Mouse (Mus musculus): Measurements from ENCODE around the gene Bach2. TPM values are rescaled to one million over a fixed set of nuclear protein-coding genes. Genes with fewer than 3 reads are reported as not detected.

Bach2 gene
- polyA plus RNA-seq, 1 experiment from 2014 or later = 13.4 TPM

- DNase-seq (ENCODE audit: low spot score) = no peak
- no peaks in the 10 kb centered on the region for H3K27me3 ChIP-seq (ENCODE audit: insufficient read depth, poor library complexity, severe bottlenecking)
- no peaks in the 10 kb centered on the region for H3K4me1 ChIP-seq (replicated peaks)
- no peak overlapping the region for H3K4me3 ChIP-seq
- peaks cover 6% of the 10 kb centered on the region for H3K9me3 ChIP-seq
- H3K27ac ChIP-seq = no peak overlapping the region
- no peaks in the 10 kb centered on the region for H3K36me3 ChIP-seq
- 87% methylated on average over 8 of the region's 8 CpGs for WGBS
Observed at GRCm38 (mm10) chr4:32466031-32466430, 227.4 kb downstream of the Bach2 start.

- H3K4me1 ChIP-seq (replicated peaks) = peaks cover 66% of the 10 kb centered on the region
- H3K4me3 ChIP-seq = no peak overlapping the region
- peak overlapping the region; percentile 87 for H3K27ac ChIP-seq
- 49% methylated on average over 6 of the region's 6 CpGs for WGBS
- H3K36me3 ChIP-seq = no peaks in the 10 kb centered on the region
- H3K9me3 ChIP-seq = peaks cover 6% of the 10 kb centered on the region; the same call in 1 of the 2 replicates
- no peak for DNase-seq (ENCODE audit: low spot score)
- H3K27me3 ChIP-seq (ENCODE audit: insufficient read depth, poor library complexity, severe bottlenecking) = no peaks in the 10 kb centered on the region
Observed at GRCm38 (mm10) chr4:32477977-32478660, 239.5 kb downstream of the Bach2 start.

GRCm38 (mm10) chr4:32479231-32479630 lies 240.6 kb downstream of the Bach2 start:
- no peaks in the 10 kb centered on the region for H3K27me3 ChIP-seq (ENCODE audit: insufficient read depth, poor library complexity, severe bottlenecking)
- DNase-seq (ENCODE audit: low spot score) = no peak
- peak overlapping the region; percentile 87 for H3K27ac ChIP-seq
- H3K4me3 ChIP-seq = no peak overlapping the region
- H3K9me3 ChIP-seq = peaks cover 6% of the 10 kb centered on the region; the same call in 1 of the 2 replicates
- WGBS = 30% methylated on average over 3 of the region's 3 CpGs
- H3K4me1 ChIP-seq (replicated peaks) = peaks cover 72% of the 10 kb centered on the region
- H3K36me3 ChIP-seq = no peaks in the 10 kb centered on the region

GRCm38 (mm10) chr4:32479801-32480700 lies 241.4 kb downstream of the Bach2 start:
- Histone ChIP-seq H3K27ac (peak overlapping the region; percentile 87), H3K27me3 (ENCODE audit: insufficient read depth, poor library complexity, severe bottlenecking) (no peaks in the 10 kb centered on the region), H3K4me1 (replicated peaks) (peaks cover 72% of the 10 kb centered on the region), H3K36me3 (no peaks in the 10 kb centered on the region), H3K4me3 (no peak overlapping the region), H3K9me3 (0 out of 2 replicates have a peak, but pooled peaks cover under 1% of the 10 kb centered on the region)
- peak; percentile 35 for DNase-seq (ENCODE audit: low spot score)
- WGBS = 71% methylated on average over 16 of the region's 16 CpGs

GRCm38 (mm10) chr4:32481366-32482055 lies 242.9 kb downstream of the Bach2 start:
- H3K9me3 ChIP-seq = no peaks in the 10 kb centered on the region
- peaks cover 81% of the 10 kb centered on the region for H3K4me1 ChIP-seq (replicated peaks)
- H3K36me3 ChIP-seq = no peaks in the 10 kb centered on the region
- H3K27ac ChIP-seq = peak overlapping the region; percentile 87
- H3K27me3 ChIP-seq (ENCODE audit: insufficient read depth, poor library complexity, severe bottlenecking) = no peaks in the 10 kb centered on the region
- H3K4me3 ChIP-seq = no peak overlapping the region
- DNase-seq (ENCODE audit: low spot score) = peak; percentile 36
- WGBS = 27% methylated on average over 18 of the region's 18 CpGs

GRCm38 (mm10) chr4:32482138-32482537 lies 243.5 kb downstream of the Bach2 start:
- Histone ChIP-seq H3K4me1 (replicated peaks) (peaks cover 81% of the 10 kb centered on the region), H3K36me3 (no peaks in the 10 kb centered on the region), H3K27me3 (ENCODE audit: insufficient read depth, poor library complexity, severe bottlenecking) (no peaks in the 10 kb centered on the region), H3K4me3 (no peak overlapping the region), H3K9me3 (no peaks in the 10 kb centered on the region), H3K27ac (peak overlapping the region; percentile 87)
- WGBS = 78% methylated on average over 8 of the region's 8 CpGs
- DNase-seq (ENCODE audit: low spot score) = no peak

- H3K4me3 ChIP-seq = no peak overlapping the region
- WGBS = 15% methylated on average over 8 of the region's 8 CpGs
- peaks cover 73% of the 10 kb centered on the region for H3K4me1 ChIP-seq (replicated peaks)
- no peaks in the 10 kb centered on the region for H3K36me3 ChIP-seq
- H3K27ac ChIP-seq = peak overlapping the region; percentile 87
- no peaks in the 10 kb centered on the region for H3K9me3 ChIP-seq
- no peaks in the 10 kb centered on the region for H3K27me3 ChIP-seq (ENCODE audit: insufficient read depth, poor library complexity, severe bottlenecking)
- no peak for DNase-seq (ENCODE audit: low spot score)
Observed at GRCm38 (mm10) chr4:32482936-32483335, 244.3 kb downstream of the Bach2 start.

GRCm38 (mm10) chr4:32485848-32486247 lies 247.2 kb downstream of the Bach2 start:
- WGBS = 62% methylated on average over 5 of the region's 5 CpGs
- no peak overlapping the region for H3K4me3 ChIP-seq
- no peaks in the 10 kb centered on the region for H3K36me3 ChIP-seq
- DNase-seq (ENCODE audit: low spot score) = no peak
- H3K27me3 ChIP-seq (ENCODE audit: insufficient read depth, poor library complexity, severe bottlenecking) = no peaks in the 10 kb centered on the region
- 0 out of 2 replicates have a peak overlapping the region, but pooled peaks have one; percentile 29 for H3K27ac ChIP-seq
- H3K4me1 ChIP-seq (replicated peaks) = peaks cover 44% of the 10 kb centered on the region
- no peaks in the 10 kb centered on the region for H3K9me3 ChIP-seq

- H3K27me3 ChIP-seq (ENCODE audit: insufficient read depth, poor library complexity, severe bottlenecking) = no peaks in the 10 kb centered on the region
- 79% methylated on average over 17 of the region's 17 CpGs for WGBS
- H3K4me3 ChIP-seq = no peak overlapping the region
- no peaks in the 10 kb centered on the region for H3K36me3 ChIP-seq
- H3K27ac ChIP-seq = peak overlapping the region; percentile 74
- no peak for DNase-seq (ENCODE audit: low spot score)
- no peaks in the 10 kb centered on the region for H3K9me3 ChIP-seq
- peaks cover 34% of the 10 kb centered on the region for H3K4me1 ChIP-seq (replicated peaks)
Observed at GRCm38 (mm10) chr4:32486654-32487398, 248.2 kb downstream of the Bach2 start.

- no peaks in the 10 kb centered on the region for H3K36me3 ChIP-seq
- no peaks in the 10 kb centered on the region for H3K9me3 ChIP-seq
- 80% methylated on average over 1 of the region's 1 CpGs for WGBS
- H3K4me3 ChIP-seq = no peak overlapping the region
- no peak overlapping the region for H3K27ac ChIP-seq
- H3K4me1 ChIP-seq (replicated peaks) = peaks cover 15% of the 10 kb centered on the region
- DNase-seq (ENCODE audit: low spot score) = no peak
- no peaks in the 10 kb centered on the region for H3K27me3 ChIP-seq (ENCODE audit: insufficient read depth, poor library complexity, severe bottlenecking)
Observed at GRCm38 (mm10) chr4:32489186-32489585, 250.6 kb downstream of the Bach2 start.

GRCm38 (mm10) chr4:32491176-32491575 lies 252.6 kb downstream of the Bach2 start:
- WGBS = 86% methylated on average over 8 of the region's 8 CpGs
- H3K4me1 ChIP-seq (replicated peaks) = peaks cover 10% of the 10 kb centered on the region
- 0 out of 2 replicates have a peak overlapping the region, but pooled peaks have one; percentile 12 for H3K27ac ChIP-seq
- no peak overlapping the region for H3K4me3 ChIP-seq
- no peaks in the 10 kb centered on the region for H3K36me3 ChIP-seq
- 0 out of 2 replicates have a peak, but pooled peaks cover 2% of the 10 kb centered on the region for H3K9me3 ChIP-seq
- no peaks in the 10 kb centered on the region for H3K27me3 ChIP-seq (ENCODE audit: insufficient read depth, poor library complexity, severe bottlenecking)
- DNase-seq (ENCODE audit: low spot score) = no peak

GRCm38 (mm10) chr4:32492834-32493233 lies 254.2 kb downstream of the Bach2 start:
- Histone ChIP-seq H3K27me3 (ENCODE audit: insufficient read depth, poor library complexity, severe bottlenecking) (no peaks in the 10 kb centered on the region), H3K9me3 (0 out of 2 replicates have a peak, but pooled peaks cover 2% of the 10 kb centered on the region), H3K27ac (no peak overlapping the region), H3K4me3 (no peak overlapping the region), H3K4me1 (replicated peaks) (no peaks in the 10 kb centered on the region; the same call in 1 of the 2 replicates), H3K36me3 (no peaks in the 10 kb centered on the region)
- 85% methylated on average over 7 of the region's 7 CpGs for WGBS
- no peak for DNase-seq (ENCODE audit: low spot score)

Measured in hindbrain, embryonic 10.5 days (tissue).